Mouse (Mus musculus): ENCODE measurements at regions not wholly inside any gene's neighbourhood (a gene's known extent, or its start where the extent isn't known, plus 50 kb on each side); places are given as distances from the start of the nearest gene placed in this dataset.

GRCm38 (mm10) chr1:154027303-154027702 is 127.3 kb upstream of the Teddm2 start:
- H3K27me3 ChIP-seq: no peaks in the 10 kb centered on the region
- WGBS: 75% methylated on average over 4 of the region's 4 CpGs

GRCm38 (mm10) chr1:154029826-154030225 is 129.8 kb upstream of the Teddm2 start:
- no peaks in the 10 kb centered on the region for H3K36me3 ChIP-seq
- no peak overlapping the region for H3K4me2 ChIP-seq (replicated peaks)
- WGBS: 70% methylated on average over 3 of the region's 3 CpGs
- no peak overlapping the region for H3K4me3 ChIP-seq
- no peaks in the 10 kb centered on the region for H3K9me3 ChIP-seq
- no peaks in the 10 kb centered on the region for H3K27me3 ChIP-seq
- H3K27ac ChIP-seq: no peak overlapping the region
- no peaks in the 10 kb centered on the region for H3K4me1 ChIP-seq
- ATAC-seq (ENCODE audit: insufficient number of reproducible peaks, insufficient read depth, low FRiP score, low TSS enrichment): no peak
- no peak overlapping the region for H3K9ac ChIP-seq

More at GRCm38 (mm10) chr1:154027303-154027702, 127.3 kb upstream of the Teddm2 start:
- no peaks in the 10 kb centered on the region for H3K4me1 ChIP-seq
- no peaks in the 10 kb centered on the region for H3K9me3 ChIP-seq
- H3K36me3 ChIP-seq: no peaks in the 10 kb centered on the region
- no peak overlapping the region for H3K4me3 ChIP-seq
- H3K4me2 ChIP-seq (replicated peaks): no peak overlapping the region
- H3K27ac ChIP-seq: no peak overlapping the region
- ATAC-seq (ENCODE audit: insufficient number of reproducible peaks, insufficient read depth, low FRiP score, low TSS enrichment): no peak
- H3K9ac ChIP-seq: no peak overlapping the region

- no peaks in the 10 kb centered on the region for H3K27me3 ChIP-seq
- ATAC-seq (ENCODE audit: insufficient number of reproducible peaks, insufficient read depth, low FRiP score, low TSS enrichment): no peak
- peak overlapping the region; percentile 40 for H3K4me2 ChIP-seq (replicated peaks)
- H3K4me1 ChIP-seq: no peaks in the 10 kb centered on the region
- no peaks in the 10 kb centered on the region for H3K9me3 ChIP-seq
- 19% methylated on average over 14 of the region's 14 CpGs for WGBS
- no peak overlapping the region for H3K4me3 ChIP-seq
- no peak overlapping the region for H3K27ac ChIP-seq
- no peaks in the 10 kb centered on the region for H3K36me3 ChIP-seq
- no peak overlapping the region for H3K9ac ChIP-seq
Observed at GRCm38 (mm10) chr1:154032669-154033099, 132.7 kb upstream of the Teddm2 start.

- ATAC-seq (ENCODE audit: insufficient number of reproducible peaks, insufficient read depth, low FRiP score, low TSS enrichment): no peak
- no peaks in the 10 kb centered on the region for H3K36me3 ChIP-seq
Observed at GRCm38 (mm10) chr1:154033958-154034606, 134.1 kb upstream of the Teddm2 start.

GRCm38 (mm10) chr1:154036729-154037270 is 136.8 kb upstream of the Teddm2 start:
- H3K27me3 ChIP-seq: no peaks in the 10 kb centered on the region
- H3K9me3 ChIP-seq: no peaks in the 10 kb centered on the region
- H3K36me3 ChIP-seq: no peaks in the 10 kb centered on the region
- 60% methylated on average over 4 of the region's 4 CpGs for WGBS
- H3K9ac ChIP-seq: no peak overlapping the region
- no peak overlapping the region for H3K27ac ChIP-seq
- no peaks in the 10 kb centered on the region for H3K4me1 ChIP-seq
- H3K4me2 ChIP-seq (replicated peaks): no peak overlapping the region
- no peak for ATAC-seq (ENCODE audit: insufficient number of reproducible peaks, insufficient read depth, low FRiP score, low TSS enrichment)
- no peak overlapping the region for H3K4me3 ChIP-seq

More at GRCm38 (mm10) chr1:154033958-154034606, 134.1 kb upstream of the Teddm2 start:
- no peak overlapping the region for H3K9ac ChIP-seq
- WGBS: 76% methylated on average over 13 of the region's 13 CpGs
- H3K4me3 ChIP-seq: no peak overlapping the region
- no peaks in the 10 kb centered on the region for H3K9me3 ChIP-seq
- no peaks in the 10 kb centered on the region for H3K4me1 ChIP-seq
- H3K27me3 ChIP-seq: no peaks in the 10 kb centered on the region
- H3K4me2 ChIP-seq (replicated peaks): no peak overlapping the region
- H3K27ac ChIP-seq: no peak overlapping the region

- 73% methylated on average over 2 of the region's 2 CpGs for WGBS
- no peaks in the 10 kb centered on the region for H3K36me3 ChIP-seq
- ATAC-seq (ENCODE audit: insufficient number of reproducible peaks, insufficient read depth, low FRiP score, low TSS enrichment): no peak
- no peaks in the 10 kb centered on the region for H3K4me1 ChIP-seq
- H3K4me2 ChIP-seq (replicated peaks): no peak overlapping the region
- H3K9me3 ChIP-seq: no peaks in the 10 kb centered on the region
- no peaks in the 10 kb centered on the region for H3K27me3 ChIP-seq
- H3K9ac ChIP-seq: no peak overlapping the region
- no peak overlapping the region for H3K4me3 ChIP-seq
- H3K27ac ChIP-seq: no peak overlapping the region
Observed at GRCm38 (mm10) chr1:154038241-154038640, 138.2 kb upstream of the Teddm2 start.

- Histone ChIP-seq H3K27me3 (no peaks in the 10 kb centered on the region), H3K4me3 (no peak overlapping the region), H3K4me1 (no peaks in the 10 kb centered on the region), H3K27ac (no peak overlapping the region), H3K9me3 (no peaks in the 10 kb centered on the region), H3K9ac (no peak overlapping the region), H3K36me3 (no peaks in the 10 kb centered on the region), H3K4me2 (replicated peaks) (no peak overlapping the region)
- 77% methylated on average over 3 of the region's 3 CpGs for WGBS
- no peak for ATAC-seq (ENCODE audit: insufficient number of reproducible peaks, insufficient read depth, low FRiP score, low TSS enrichment)
Observed at GRCm38 (mm10) chr1:154040907-154041306, 140.9 kb upstream of the Teddm2 start.

GRCm38 (mm10) chr1:154042956-154043355 is 142.9 kb upstream of the Teddm2 start:
- Histone ChIP-seq H3K27ac (no peak overlapping the region), H3K9me3 (no peaks in the 10 kb centered on the region), H3K9ac (no peak overlapping the region), H3K4me2 (replicated peaks) (no peak overlapping the region), H3K36me3 (no peaks in the 10 kb centered on the region), H3K4me1 (no peaks in the 10 kb centered on the region), H3K4me3 (no peak overlapping the region), H3K27me3 (no peaks in the 10 kb centered on the region)
- 64% methylated on average over 2 of the region's 2 CpGs for WGBS
- no peak for ATAC-seq (ENCODE audit: insufficient number of reproducible peaks, insufficient read depth, low FRiP score, low TSS enrichment)

- H3K27me3 ChIP-seq: no peaks in the 10 kb centered on the region
Observed at GRCm38 (mm10) chr1:154044712-154045111, 144.7 kb upstream of the Teddm2 start.

GRCm38 (mm10) chr1:154045951-154046350 is 145.9 kb upstream of the Teddm2 start:
- Histone ChIP-seq H3K4me2 (replicated peaks) (no peak overlapping the region), H3K4me3 (no peak overlapping the region), H3K9me3 (no peaks in the 10 kb centered on the region), H3K4me1 (no peaks in the 10 kb centered on the region), H3K36me3 (no peaks in the 10 kb centered on the region), H3K27ac (no peak overlapping the region), H3K9ac (no peak overlapping the region), H3K27me3 (no peaks in the 10 kb centered on the region)
- no peak for ATAC-seq (ENCODE audit: insufficient number of reproducible peaks, insufficient read depth, low FRiP score, low TSS enrichment)

More at GRCm38 (mm10) chr1:154044712-154045111, 144.7 kb upstream of the Teddm2 start:
- Histone ChIP-seq H3K36me3 (no peaks in the 10 kb centered on the region), H3K4me1 (no peaks in the 10 kb centered on the region), H3K9ac (no peak overlapping the region), H3K9me3 (no peaks in the 10 kb centered on the region), H3K4me3 (no peak overlapping the region), H3K4me2 (replicated peaks) (no peak overlapping the region), H3K27ac (no peak overlapping the region)
- ATAC-seq (ENCODE audit: insufficient number of reproducible peaks, insufficient read depth, low FRiP score, low TSS enrichment): no peak
- WGBS: 80% methylated on average over 4 of the region's 4 CpGs

- H3K27me3 ChIP-seq: no peaks in the 10 kb centered on the region
- H3K36me3 ChIP-seq: no peaks in the 10 kb centered on the region
- H3K4me1 ChIP-seq: no peaks in the 10 kb centered on the region
- no peak overlapping the region for H3K27ac ChIP-seq
- no peak overlapping the region for H3K4me3 ChIP-seq
- no peak overlapping the region for H3K4me2 ChIP-seq (replicated peaks)
- WGBS: 77% methylated on average over 7 of the region's 7 CpGs
- no peaks in the 10 kb centered on the region for H3K9me3 ChIP-seq
- H3K9ac ChIP-seq: no peak overlapping the region
- no peak for ATAC-seq (ENCODE audit: insufficient number of reproducible peaks, insufficient read depth, low FRiP score, low TSS enrichment)
Observed at GRCm38 (mm10) chr1:154053641-154054040, 147.3 kb upstream of the Zfp648 start.

- no peaks in the 10 kb centered on the region for H3K36me3 ChIP-seq
- no peak for ATAC-seq (ENCODE audit: insufficient number of reproducible peaks, insufficient read depth, low FRiP score, low TSS enrichment)
- no peaks in the 10 kb centered on the region for H3K9me3 ChIP-seq
- H3K27me3 ChIP-seq: no peaks in the 10 kb centered on the region
- H3K4me1 ChIP-seq: no peaks in the 10 kb centered on the region
- H3K4me2 ChIP-seq (replicated peaks): no peak overlapping the region
- H3K9ac ChIP-seq: no peak overlapping the region
- H3K27ac ChIP-seq: no peak overlapping the region
- no peak overlapping the region for H3K4me3 ChIP-seq
- WGBS: 88% methylated on average over 1 of the region's 1 CpGs
Observed at GRCm38 (mm10) chr1:154054874-154055273, 146.1 kb upstream of the Zfp648 start.

Data from embryonic facial prominence, embryonic 12.5 days (tissue).